In genomic region chr4:125318293-125318692, GRCm38 (mm10) we compare ENCODE assay signal across 21 mouse cellular contexts.
DNase-seq lines count a peak whose midpoint lies in the region; ATAC-seq lines count a peak whose summit lies in the region.
"Had no signal": no experiment of that assay in that cellular context is flagged by ENCODE, and none has a peak within 500 bp of the region (broad histone marks: within the 10 kb centered on the region; RNA-seq: fewer than 3 reads in every experiment).

No protein-coding gene starts in this region.

- H3K9me3 ChIP-seq in forebrain, embryonic 11.5 days (ENCODE audit: control insufficient read depth, low read length) = no peaks in the 10 kb centered on the region
- no peaks in the 10 kb centered on the region for H3K9me3 ChIP-seq in forebrain, embryonic 16.5 days (ENCODE audit: control insufficient read depth, low read length)
- H3K9me3 ChIP-seq: embryonic facial prominence, embryonic 10.5 days; heart, embryonic 12.5 days; hindbrain, embryonic 10.5 days; intestine, embryonic 15.5 days had no signal

- DNase-seq in forebrain, embryonic 11.5 days (ENCODE audit: low spot score) = no peak
- peak; percentile 24 to 50 for DNase-seq in frontal cortex, adult 2 months (ENCODE audit: extremely low spot score in 1 of 2, low spot score in 1 of 2)
- no peak for DNase-seq in frontal cortex, postnatal 10 days (ENCODE audit: low spot score in 2 of 2)
- DNase-seq in brain, adult 2 months (ENCODE audit: low read depth, low spot score) = peak; percentile 72
- peak; percentile 58 for DNase-seq in telencephalon, adult 2 months (ENCODE audit: low read depth, low spot score)
- no peak for DNase-seq in adrenal gland, postnatal 36 days
- DNase-seq: adrenal gland, adult 8-10 months; B cell, adult 2 months; cerebellum, adult 18-20 months; cerebellum, adult 9-11 months; cerebellum, postnatal 36 days; gastrocnemius, postnatal 14 days; kidney, adult 18-20 months had no signal

- whole genome bisulfite sequencing in forebrain, embryonic 11.5 days = 52% methylated on average over 8 of the region's 8 CpGs
- WGBS in forebrain, embryonic 16.5 days = 44% methylated on average over 8 of the region's 8 CpGs

- H3K9ac ChIP-seq in forebrain, embryonic 11.5 days (ENCODE audit: low read length) = no peak overlapping the region
- H3K9ac ChIP-seq in forebrain, embryonic 16.5 days (replicated peaks; ENCODE audit: low read depth, low read length) = no peak overlapping the region
- H3K9ac ChIP-seq: heart, embryonic 12.5 days; hindbrain, embryonic 14.5 days; intestine, embryonic 15.5 days had no signal

- no peak for ATAC-seq in forebrain, embryonic 11.5 days (replicated peaks; ENCODE audit: low FRiP score)
- ATAC-seq in forebrain, embryonic 16.5 days = no peak
- ATAC-seq: CD4-positive, CD25-positive, alpha-beta regulatory T cell, adult 4 months; intestine, embryonic 15.5 days had no signal

- H3K4me1 ChIP-seq in forebrain, embryonic 11.5 days (replicated peaks; ENCODE audit: control insufficient read depth, insufficient read depth, low read length) = peaks cover 16% of the 10 kb centered on the region
- H3K4me1 ChIP-seq in forebrain, embryonic 16.5 days (replicated peaks; ENCODE audit: control insufficient read depth, insufficient read depth, low read length) = peaks cover 45% of the 10 kb centered on the region
- H3K4me1 ChIP-seq: heart, embryonic 12.5 days; intestine, embryonic 15.5 days had no signal

- no peak overlapping the region for H3K4me2 ChIP-seq in forebrain, embryonic 11.5 days (ENCODE audit: low read depth, low read length, severe bottlenecking)
- no peak overlapping the region for H3K4me2 ChIP-seq in forebrain, embryonic 16.5 days (ENCODE audit: low read length)
- H3K4me2 ChIP-seq: heart, embryonic 12.5 days; hindbrain, embryonic 14.5 days; intestine, embryonic 15.5 days had no signal

- H3K36me3 ChIP-seq in forebrain, embryonic 11.5 days (ENCODE audit: control insufficient read depth, insufficient read depth, low read length) = no peaks in the 10 kb centered on the region
- H3K36me3 ChIP-seq in forebrain, embryonic 16.5 days (ENCODE audit: control insufficient read depth, insufficient read depth) = no peaks in the 10 kb centered on the region
- H3K36me3 ChIP-seq: embryonic facial prominence, embryonic 10.5 days; G1E; heart, embryonic 12.5 days; hindbrain, embryonic 10.5 days; intestine, embryonic 15.5 days had no signal

- H3K27me3 ChIP-seq in forebrain, embryonic 11.5 days (ENCODE audit: control insufficient read depth, insufficient read depth, low read length) = peaks cover 23% of the 10 kb centered on the region
- H3K27me3 ChIP-seq in forebrain, embryonic 16.5 days (replicated peaks; ENCODE audit: control insufficient read depth, insufficient read depth, low read length) = no peaks in the 10 kb centered on the region

- H3K4me3 ChIP-seq in forebrain, embryonic 11.5 days (ENCODE audit: low read depth, low read length) = no peak overlapping the region
- H3K4me3 ChIP-seq in forebrain, embryonic 16.5 days (replicated peaks; ENCODE audit: low read length) = no peak overlapping the region
- H3K4me3 ChIP-seq: embryonic facial prominence, embryonic 10.5 days; heart, embryonic 12.5 days; hindbrain, embryonic 10.5 days; intestine, embryonic 15.5 days had no signal

- 0 out of 2 replicates have a peak overlapping the region, but pooled peaks have one; percentile 6 for H3K27ac ChIP-seq in forebrain, embryonic 11.5 days (ENCODE audit: low read depth, low read length)
- H3K27ac ChIP-seq in forebrain, embryonic 16.5 days (ENCODE audit: low read length) = no peak overlapping the region; the same call in 1 of the 2 replicates
- H3K27ac ChIP-seq: embryonic facial prominence, embryonic 10.5 days; hindbrain, embryonic 10.5 days; hindbrain, embryonic 14.5 days; intestine, embryonic 15.5 days had no signal

Comparison
In these comparisons a context has a peak if more than half of its experiments do, and no peak if none do; other contexts are left out.
1. DNase-seq: peak in frontal cortex, adult 2 months (2 of 2), brain, adult 2 months (single experiment) and telencephalon, adult 2 months (single experiment); none in forebrain, embryonic 11.5 days (single experiment), frontal cortex, postnatal 10 days (0 of 2) and adrenal gland, postnatal 36 days (0 of 2).